Mouse (Mus musculus) thymus, postnatal 36 days (tissue): ENCODE data around the gene E130114P18Rik.

ENCODE experiments used
- DNase-seq, 2 experiments: peaks; one replicate each; pipeline ENCODE4 v3.0.0; 2022; ENCODE audit warnings: mixed read lengths in 2 of 2

Gene E130114P18Rik

DNA sequence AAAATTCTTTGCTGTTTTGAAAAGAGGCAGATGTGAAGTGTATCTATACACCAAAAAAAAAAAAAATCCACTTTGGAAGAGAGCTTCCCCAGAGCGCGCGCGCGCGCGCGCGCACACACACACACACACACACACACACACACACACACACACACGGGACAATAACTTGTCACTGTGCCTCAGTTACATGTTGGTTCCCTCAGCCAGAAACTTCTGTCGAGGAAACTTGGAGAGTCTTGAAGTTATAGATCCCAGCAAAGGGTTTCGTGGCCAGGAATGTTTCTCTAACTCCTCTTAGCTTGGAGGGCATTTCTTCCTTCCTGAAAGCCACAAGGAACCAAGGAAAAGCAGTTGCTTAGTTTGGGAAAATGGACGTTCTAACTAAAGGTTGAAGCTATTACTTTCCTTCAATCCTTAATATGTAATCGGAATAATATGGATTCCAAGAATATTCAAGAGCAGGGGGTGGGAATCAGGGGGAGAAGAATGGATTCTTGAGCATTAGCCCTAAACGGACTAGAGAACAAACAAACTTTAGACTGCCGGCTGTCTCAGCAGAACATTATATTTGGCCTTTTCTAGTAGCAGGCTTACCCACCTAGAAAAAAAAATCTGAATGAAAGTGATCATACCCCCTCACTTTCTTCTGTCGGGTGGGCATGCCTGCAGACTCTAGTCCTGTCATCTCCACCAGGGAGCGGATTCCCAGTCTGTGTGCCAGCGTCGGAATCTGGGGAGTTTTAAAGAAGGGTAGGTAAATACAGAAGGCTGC is 2.2 kb downstream of the E130114P18Rik start:
- DNase-seq, result no peak

DNA sequence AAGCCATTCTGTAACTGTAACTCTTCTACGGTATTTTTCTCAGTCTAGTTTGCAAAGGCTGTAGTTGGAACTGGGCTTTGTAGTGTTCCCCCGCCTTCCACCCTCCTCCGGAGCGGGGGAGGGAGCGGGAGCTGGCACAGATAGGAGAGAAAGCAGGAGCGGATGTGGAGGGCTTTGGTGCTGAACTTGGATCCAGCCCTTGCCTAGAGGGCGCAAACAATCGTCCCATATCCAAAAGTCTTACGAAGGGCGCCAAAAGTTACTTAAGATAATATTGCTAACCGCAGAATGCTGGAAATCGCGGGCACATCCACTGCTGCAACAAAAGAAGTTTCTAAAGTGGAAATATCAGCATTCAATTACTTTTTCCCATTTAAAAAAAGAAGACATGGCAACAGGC is 2.8 kb downstream of the E130114P18Rik start:
- DNase-seq, result peak; percentile 27 to 41

DNA sequence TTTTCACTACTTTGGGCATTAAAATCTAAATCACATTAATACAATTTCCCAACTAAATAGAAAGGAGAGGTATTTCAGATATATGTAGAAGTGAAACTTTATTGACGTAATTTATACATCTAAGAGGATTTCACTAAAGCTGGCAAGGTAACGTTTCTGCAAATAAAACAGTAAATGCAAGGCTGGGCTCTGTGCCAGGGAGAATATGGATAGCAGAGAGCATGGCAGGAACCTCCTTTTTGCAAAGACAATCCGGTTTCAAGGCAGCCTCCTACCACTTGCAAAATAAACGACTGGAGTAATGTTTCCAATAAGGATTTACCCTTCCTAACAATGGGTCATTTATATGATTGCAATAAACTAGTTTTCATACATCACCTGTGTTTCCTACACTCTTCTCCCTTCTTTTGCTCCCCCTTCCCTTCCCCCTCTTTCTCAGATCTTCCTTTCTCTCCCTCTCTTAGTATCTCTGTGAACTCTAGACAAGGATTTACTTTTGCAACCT is 3.4 kb downstream of the E130114P18Rik start:
- no peak for DNase-seq

DNA sequence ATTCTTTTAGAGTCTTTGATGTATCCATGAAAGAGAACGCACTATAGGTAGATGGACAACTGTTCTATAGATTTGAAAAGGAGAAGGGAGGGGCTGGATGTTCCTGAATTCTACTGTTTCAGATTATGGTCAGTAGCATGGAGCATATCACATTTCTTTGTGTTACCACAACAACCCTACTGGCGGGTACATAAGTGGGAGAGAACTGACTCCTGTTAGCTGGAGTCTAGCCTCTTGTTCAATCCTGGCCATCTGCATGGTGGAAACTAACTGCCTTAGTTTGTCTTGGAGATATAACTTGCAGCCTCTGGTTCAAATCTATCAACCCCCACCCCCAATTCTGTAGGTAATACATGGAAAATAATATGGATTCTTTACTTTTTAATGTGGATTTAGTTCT is 4.1 kb downstream of the E130114P18Rik start:
- DNase-seq, result no peak

DNA sequence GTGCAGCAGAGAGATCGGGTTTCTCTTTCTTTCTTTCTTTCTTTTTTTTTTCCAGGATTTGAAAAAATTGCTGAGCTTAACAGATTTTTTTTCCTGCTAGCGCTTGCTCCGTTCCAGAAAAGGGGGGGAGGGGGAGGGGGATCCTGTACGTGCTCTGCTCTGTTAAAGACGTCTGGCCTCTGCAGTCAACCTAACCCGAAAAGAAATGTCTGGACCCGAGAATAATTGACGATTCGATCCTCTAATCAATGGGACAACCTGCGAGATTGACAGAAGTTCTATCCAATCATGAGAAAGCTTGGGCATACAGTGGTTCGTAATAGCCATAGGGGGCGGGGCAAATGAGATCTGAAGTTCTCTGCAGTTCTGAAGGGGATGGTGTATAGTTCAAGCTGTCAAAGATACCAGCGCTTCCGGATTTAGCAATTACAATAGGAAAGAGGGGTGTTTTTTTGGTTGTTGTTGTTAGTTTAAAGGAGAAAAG is 4.7 kb downstream of the E130114P18Rik start:
- DNase-seq, result peak; percentile 77 to 82

DNA sequence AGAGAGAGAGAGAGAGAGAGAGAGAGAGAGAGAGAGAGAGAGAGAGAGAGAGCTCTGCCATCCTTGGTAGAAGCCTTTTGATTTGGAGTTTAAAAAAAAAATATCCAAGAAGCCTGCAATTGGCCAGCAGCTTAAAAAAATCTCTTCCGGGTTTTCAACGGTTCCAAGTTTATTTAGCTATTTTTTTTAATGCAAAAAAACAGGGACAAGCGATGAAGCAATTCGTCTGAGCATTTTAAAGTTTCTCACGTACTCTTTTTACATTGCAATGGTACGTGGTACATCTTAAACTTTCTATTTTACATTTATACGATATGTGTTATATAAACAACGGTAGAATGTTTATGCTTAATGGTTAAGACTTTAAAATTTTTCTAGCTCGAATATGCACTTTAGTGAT is 5.2 kb downstream of the E130114P18Rik start, which contains the start of gene Nfia:
Gene Nfia (plus strand): TSS at position 94 of the 400 bp plus-strand sequence.
- DNase-seq, result no peak

DNA sequence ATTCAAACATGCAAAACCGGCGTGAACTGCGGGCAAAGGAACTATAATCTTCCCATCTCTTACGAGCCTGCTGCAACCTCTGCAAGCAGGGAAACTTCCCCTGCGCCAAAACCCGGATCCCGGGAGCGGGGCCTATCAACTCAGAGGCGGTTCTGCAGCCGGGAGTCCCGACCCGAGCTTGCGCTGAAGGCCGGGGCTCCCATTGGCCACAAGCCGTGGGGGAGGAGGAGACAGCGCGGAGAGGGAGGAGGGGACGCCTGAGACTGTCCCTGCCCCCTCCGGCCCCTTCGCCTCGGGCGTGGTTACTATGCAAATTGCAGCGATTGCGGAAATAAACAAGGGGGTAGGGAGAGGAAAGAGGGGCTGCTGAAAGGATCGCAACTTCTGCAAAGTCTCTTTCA is 5.8 kb downstream of the E130114P18Rik start:
- DNase-seq, result peak; percentile 94 to 97

DNA sequence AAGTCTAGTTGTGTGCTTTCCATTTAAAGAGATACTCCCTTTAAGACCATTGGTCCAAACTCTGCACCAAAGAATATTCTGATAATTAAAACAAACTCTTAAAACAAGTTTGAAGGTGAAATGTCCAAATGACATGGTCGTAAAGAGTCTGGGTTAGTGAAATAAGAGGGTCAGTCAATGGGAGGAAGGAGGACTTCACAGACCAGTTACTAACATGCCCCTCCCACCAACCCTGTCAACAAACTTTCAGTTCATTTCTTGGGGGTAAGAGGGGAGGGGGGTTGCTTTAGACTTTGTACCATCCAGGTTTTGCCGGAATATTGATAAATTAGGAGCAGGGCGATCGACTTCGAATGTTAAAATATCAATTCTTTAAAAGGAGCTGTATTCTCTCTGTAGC is 6.5 kb downstream of the E130114P18Rik start:
- DNase-seq, result no peak

DNA sequence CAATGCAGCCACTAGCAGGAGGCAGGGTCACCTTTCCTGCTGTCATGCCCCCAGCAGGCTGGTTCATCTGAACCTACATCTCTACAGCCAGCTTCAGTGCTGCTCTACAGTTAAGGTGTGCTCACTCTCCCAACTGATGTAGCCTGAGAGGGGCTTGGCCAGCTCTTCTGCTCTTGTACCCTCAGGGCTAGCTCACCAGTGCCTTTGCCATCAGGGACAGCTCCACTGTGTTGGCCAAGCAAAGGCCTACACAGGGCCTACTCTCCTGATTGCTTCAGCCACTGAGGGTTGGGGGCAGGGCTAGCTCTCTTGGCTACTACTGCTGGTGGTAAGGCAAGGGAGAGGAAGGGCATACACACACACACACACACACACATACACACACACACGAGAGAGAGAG is 8.0 kb downstream of the E130114P18Rik start:
- DNase-seq, result no peak

DNA sequence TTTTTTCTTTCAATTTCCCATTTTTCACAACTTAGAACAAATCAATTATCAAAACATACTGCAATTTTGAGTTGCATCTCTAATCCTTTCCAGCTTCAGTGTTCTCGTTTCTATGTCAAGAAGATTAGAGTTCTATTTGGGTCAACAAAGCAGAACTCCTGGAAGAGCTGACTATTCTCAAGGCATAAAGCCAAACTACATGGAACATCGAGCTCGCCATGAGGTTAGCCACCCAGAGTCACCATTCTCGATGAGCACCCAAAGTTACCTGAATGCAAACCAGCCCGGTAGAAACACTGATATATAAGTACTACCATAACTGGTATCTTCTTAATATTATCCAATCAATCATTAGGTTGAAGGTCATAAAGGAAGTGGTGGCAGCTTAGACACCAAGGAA is 10.4 kb downstream of the E130114P18Rik start:
- no peak for DNase-seq

DNA sequence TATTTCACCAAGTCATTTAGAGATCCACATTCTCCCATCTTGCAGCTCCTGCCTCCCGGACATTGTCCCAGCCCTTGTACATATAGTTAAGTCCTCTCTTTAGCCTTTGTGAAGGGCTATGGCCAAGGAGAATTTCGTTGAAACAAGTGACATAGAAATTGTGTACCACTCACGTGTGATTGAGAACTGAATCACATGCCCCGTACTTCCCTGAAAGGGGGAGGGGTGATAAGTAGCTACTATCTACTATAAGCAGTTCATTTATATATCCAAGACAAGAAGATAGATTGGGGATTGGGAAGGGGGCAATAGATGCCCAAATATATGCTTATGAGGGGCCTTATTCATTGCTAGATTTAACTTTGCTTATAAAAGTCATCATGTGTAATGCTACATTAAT is 10.9 kb downstream of the E130114P18Rik start:
- DNase-seq, result no peak

DNA sequence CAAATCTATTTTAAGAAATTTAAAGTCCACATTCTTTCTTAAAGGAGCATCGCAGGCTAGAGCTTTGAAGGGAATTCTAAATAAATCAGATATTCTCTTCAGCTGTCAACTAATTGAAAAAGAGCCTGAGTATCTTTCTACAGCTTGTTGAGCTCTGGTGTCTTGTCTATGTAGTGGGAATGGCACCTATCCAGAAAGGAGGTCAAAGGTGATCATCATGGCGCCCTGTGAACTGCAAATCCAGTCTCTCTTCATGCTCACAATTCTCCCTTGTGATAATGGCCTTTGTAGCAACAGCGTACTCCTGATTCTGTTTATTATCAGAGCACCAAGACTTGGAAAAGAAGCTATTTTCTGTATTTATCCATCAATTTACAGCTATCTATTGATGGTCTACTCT is 11.8 kb downstream of the E130114P18Rik start:
- DNase-seq, result no peak

DNA sequence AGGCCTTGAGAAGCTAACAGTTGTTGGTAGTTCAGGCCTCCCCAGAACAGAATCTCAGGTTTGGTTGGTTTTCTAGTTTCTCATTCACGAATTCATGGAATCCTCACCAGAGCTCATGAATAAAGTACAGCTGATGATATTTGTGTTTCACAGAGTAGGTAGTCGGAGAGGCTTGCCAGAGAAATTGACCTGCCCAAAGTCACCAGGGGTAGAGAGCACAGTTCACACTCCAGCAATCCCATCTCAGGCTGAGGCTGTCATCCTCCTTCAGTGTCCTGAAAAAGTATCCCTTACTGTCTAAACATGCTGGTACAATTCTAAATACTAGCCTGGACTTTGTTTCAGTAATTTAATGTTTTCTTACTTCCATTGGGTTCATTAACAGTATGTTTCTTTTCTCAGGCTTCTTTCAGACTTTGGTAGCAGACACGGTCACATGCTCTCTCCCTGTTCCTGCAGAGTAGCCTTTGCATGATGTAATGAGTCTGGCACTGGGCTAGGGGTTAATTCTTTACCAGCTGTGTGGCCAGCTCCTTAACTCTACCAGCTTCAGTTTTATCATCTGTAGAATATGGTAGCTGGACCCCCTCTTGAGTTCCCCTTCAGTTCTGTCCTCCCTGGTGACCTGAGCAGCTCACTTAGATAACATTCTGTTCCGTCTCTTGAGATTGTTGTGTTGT is 12.4 kb downstream of the E130114P18Rik start:
- no peak for DNase-seq

DNA sequence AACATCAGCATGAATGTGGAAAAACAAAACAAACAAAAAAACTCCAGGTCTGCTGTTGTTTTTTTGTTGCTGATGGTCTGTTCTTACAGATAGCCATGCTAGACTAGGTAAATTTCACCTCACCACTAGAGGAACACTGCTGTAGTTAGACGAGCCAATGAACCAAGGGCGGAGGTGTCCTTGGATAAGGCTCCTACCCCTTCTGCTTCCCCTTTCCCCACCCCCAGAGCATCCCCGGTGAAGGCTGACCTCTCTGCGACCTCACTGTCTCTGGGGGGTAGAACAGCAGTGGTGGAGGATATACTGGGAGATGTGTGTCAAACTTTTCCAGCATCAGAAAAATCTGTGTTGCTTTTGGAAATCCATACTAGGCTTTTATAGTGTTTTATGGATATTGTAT is 13.3 kb downstream of the E130114P18Rik start:
- DNase-seq, result no peak

DNA sequence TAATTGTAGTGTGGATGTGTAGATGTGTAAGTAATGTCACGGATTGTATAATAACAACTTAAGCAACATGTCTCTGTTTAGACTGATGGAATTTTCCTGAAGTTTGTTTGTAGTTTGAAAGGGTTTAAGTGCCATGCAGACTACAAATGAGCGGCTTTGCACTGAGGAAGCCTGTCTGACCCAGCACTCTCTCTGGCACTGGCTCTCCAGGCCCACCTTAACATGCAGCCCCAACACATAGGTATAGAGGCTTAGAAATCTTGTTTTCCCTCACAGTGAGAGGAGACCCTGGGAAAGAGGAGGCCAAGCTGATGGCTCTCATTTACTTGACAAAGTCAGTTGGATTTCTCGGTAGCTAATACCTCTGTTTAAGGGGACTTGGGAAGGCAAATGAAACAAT is 19.2 kb downstream of the E130114P18Rik start:
- no peak for DNase-seq

DNA sequence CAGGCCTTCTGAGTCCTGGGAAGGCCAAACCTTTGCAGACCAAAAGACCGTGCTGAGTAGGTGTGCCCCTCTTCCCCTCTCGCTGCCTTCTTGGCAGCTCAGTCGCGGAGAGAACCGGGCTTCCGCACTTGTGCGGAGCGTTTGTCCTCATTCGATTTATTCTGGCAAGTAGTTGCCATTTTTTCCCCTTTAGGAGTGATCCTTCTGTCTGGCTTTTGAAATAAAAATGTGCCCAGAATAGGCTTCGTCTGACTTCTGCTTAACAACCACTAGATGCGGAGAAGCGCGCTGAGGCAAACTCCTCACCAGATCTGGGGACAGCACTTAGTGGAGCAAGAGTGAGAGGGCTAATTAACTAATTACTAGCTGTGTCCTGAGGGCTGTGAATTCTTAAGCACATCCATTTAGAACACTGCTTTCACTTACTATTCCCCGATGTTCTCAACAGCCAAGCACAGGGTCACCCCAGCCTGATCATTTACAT is 19.9 kb downstream of the E130114P18Rik start:
- peak; percentile 13 to 16 for DNase-seq

DNA sequence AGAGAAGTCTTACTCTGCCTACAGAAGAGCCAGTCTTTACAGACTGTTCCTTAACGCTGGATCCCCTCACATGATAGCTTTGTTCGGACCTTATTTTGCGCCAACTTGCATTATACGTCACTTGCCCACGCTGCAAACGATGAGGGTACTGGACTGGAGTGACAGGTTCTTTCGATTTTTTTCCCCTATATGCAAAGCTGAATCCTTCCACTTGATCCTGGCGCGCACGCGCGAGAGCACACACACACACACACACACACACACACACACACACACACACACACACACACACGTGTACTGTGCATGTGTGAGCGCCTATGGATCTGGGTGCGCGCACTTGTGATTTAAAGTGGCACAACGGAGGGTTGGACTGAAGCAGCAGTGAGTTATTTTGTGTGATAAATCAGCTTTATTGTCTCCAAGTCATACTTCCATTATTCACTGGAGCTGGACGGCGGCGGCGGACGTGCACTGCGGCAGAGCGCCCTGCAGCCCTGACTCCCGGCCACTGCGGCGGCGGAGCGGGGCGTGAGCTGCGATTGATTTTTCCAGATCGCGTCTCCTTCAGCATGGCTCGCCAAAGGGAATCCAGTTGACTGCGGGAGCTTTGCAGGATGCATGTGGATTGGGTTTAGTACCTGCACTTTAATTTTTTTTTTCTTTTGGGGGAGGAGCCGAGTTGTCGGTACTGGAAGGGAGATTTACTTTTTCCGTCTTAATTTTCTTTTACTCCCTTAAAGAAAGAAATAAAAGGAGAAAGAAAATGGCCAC is 20.5 kb downstream of the E130114P18Rik start:
- peak; percentile 33 to 37 for DNase-seq

DNA sequence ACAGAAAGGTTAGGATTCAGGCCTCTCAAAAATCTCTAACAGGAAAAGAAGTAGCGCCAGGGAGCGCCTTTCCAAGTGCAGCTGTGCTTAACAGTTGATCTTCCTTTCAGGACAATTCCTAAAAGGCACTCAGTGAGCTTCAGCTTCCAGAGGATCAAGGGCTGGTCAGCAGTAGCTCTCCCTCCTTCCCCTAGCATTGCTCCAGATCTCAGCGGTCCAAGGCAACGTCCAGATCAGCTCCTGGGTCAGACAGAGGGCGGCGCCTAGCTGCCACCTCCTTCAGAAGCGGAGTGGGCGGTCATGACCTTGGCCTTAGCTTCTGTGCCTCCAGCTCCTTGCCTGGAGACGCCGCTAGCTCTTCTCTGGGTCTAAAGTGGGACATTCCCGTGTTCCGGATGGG is 23.6 kb downstream of the E130114P18Rik start:
- no peak for DNase-seq

DNA sequence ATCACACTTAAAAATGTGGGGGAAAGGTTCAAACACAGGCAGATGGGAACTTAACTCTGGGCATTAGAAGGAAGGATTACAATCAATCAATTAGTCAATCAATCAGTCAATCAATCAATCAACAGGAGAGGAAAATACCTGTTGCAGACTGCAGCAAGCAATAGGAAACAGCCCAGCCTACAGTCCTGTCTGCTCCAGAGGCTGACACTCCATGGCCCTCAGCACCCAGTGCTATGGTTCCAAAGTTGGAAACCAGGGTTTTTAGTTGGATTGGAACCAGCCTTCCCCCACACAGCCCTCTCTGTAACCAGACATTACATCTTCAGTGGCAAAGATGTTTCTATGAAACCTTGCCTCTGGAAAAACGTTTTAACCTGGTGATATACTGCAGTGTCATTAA is 24.4 kb downstream of the E130114P18Rik start:
- DNase-seq, result no peak

DNA sequence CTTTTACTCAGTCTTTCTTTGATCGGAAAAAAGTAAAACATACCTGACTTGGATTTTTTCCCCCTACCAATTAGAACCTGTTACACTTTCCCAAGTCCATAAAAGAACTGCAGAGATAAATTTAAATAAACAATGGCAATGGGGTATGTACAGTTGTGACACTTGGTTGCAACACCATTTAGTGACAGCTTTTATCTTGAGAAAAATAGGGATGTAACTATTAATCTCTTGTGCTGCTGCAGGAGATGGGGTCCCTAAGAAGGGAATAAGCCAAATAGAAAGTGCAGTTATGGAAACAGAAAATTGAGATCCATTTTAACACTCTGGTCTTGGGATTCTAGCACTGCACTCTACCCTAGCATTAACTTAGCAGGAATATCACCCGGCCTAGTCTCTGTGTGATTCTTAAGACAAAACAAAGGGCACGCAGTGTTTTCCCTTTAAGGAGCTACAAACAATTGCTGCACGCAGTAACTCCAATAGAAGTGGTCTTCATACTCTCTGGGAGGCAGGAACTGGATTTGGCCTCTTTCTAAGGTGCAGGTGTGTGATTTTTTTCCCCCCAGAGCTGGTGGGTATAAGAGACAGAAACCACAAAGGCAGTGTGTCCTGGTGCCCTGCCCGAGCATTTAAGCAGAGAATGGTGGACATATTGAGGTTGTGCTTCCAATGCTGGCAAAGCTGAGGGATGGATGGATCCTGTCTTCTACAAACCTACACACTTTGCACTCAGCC is 25.4 kb downstream of the E130114P18Rik start:
- no peak for DNase-seq

DNA sequence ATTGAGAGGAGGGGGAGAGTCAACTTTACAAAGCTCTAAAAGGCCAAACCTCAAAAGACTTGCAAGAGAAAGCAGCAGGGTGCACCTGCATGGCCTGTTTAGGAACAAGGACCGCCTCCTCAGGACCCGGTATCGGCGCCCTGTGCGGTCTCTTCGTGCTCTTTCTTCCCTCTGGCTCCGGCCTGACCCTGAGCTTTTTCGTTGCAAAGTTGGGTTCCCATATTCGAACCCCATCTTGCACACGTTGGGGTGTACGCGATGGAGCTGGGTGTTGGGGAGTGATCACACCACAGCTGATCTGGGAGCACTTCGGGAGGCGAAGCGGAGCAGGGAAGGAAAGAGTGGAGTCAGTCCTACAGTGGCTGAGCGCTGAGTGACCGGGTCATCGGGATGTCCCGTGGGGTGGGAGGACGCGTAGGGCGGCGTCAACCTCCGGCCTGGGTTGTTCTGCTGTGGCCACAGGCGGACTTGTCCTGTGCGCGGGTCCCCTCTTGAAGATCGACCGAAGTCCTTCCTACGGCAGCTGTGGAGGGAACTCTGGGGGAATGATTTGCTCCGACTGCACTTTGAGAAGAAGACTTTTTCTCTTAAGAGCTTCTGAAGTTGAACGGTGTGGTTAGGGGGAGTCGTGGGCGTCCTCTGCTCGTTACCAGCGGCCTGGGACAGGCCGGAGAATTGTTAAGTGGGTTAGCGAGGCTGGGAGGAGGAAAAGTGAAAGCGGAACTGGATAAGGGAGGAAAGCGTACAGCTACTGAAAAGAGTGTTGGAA is 26.2 kb downstream of the E130114P18Rik start:
- DNase-seq, result peak in 1 of 2 experiments; percentile 53
